Mouse (Mus musculus) T-helper 2 cell (primary cell): Measurements from ENCODE around the gene Chchd10.

Experiments used
- in situ Hi-C: fragments of 300-600 bp; cut with MboI, MseI; formaldehyde crosslinking; loops from one replicate; pipeline ENCODE4 v1.15.1; 2025; ENCODE audit warnings: high pct_unique_total_duplicates

The Chchd10 gene

DNA sequence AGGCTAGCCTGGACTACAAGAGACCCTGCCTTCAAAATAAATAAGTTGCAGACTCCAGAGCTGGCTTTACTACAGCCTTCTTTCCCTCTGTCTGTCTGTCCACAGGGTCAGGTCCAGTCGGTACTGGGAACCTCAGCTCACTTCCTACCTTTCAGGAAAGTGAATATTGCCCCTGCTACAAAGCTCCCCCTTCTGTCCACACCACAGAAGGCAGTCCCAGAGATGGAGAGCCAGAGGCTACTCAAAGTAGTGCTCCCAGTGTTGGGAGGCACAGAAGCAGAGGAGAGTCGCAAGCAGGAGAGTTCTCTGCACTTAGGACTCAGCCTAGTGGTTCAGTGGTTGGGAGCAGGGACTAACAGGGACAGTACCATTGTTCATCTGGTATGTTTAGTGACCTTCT is 8.6 kb upstream of the Chchd10 start:
- in situ Hi-C loops = no loop called here

- in situ Hi-C loops = no loop called here
Observed at GRCm38 (mm10) chr10:75926396-75926795, 6.5 kb upstream of the Chchd10 start.

- in situ Hi-C loops = no loop called here
Observed at GRCm38 (mm10) chr10:75930304-75930703, 2.6 kb upstream of the Chchd10 start.

DNA sequence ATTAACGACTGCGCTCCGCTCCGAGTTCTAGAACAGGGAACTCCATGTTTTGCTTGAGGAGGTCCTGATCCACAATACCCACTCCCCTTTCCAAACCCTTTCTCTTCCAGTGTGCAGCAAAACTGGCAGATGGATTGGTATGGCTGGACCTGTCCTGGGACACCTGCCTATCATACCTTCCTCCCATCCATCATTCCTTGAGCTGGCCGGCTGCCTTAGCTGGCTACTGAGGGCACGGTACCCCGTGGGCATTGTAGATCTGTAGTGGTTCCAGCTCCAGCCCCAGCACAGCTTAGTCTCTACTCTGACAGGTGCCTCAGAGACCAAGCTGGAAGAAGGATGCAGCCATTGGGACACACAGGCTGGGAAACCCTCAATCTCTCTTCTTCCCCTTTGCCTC is 1.6 kb upstream of the Chchd10 start:
- in situ Hi-C loops = no loop called here

GRCm38 (mm10) chr10:75932081-75932678 is 750 bp upstream of the Chchd10 start:
- in situ Hi-C loops = no loop called here

GRCm38 (mm10) chr10:75934991-75935390 is 2.1 kb downstream of the Chchd10 start:
- in situ Hi-C loops = loop anchor here (5.0 kb wide), 1 partner anchor 728 kb away; no protein-coding TSS in a partner anchor

DNA sequence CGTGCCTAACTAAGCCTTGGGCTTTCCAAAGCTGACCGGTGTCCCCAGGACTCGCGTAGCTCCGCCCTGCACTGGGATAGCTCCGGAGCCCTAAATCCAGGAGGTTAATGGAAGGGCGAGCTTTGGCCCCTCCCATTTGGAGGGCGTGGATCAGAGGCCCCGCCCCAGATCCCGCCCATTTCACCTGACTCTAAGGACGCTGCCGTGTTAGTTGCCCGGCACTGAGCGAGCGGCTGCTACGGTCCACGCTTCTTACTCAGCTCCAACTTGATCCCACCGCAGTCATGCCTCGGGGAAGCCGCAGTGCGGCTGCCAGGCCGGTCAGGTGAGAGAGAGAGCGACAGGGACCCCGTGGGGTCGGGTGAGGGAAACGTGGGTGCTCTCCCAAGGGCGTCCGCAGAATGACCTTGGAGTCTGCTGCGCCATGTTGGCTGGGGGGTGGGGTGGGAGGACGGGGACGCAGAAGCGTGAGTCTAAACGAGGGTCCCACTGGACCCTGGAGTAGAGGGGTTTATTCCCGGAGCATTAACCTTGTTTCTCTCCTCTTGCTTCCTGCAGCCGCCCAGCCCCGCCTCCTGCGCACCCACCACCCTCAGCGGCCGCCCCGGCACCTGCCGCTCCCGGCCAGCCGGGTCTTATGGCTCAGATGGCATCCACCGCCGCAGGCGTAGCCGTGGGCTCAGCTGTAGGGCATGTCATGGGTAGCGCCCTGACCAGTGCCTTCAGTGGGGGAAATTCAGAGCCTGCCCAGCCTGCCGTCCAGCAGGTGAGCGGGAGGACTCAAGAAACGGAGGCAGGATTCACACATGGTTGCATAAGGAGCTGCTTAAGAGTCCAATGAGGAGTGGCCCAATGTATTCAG is 3.0 kb downstream of the Chchd10 start, which contains the start of gene Mmp11:
Gene Mmp11 (minus strand): TSS at position 817 of the 862 bp plus-strand sequence.
- in situ Hi-C loops = loop anchor here (5.0 kb wide), 1 partner anchor 729 kb away; no protein-coding TSS in a partner anchor

DNA sequence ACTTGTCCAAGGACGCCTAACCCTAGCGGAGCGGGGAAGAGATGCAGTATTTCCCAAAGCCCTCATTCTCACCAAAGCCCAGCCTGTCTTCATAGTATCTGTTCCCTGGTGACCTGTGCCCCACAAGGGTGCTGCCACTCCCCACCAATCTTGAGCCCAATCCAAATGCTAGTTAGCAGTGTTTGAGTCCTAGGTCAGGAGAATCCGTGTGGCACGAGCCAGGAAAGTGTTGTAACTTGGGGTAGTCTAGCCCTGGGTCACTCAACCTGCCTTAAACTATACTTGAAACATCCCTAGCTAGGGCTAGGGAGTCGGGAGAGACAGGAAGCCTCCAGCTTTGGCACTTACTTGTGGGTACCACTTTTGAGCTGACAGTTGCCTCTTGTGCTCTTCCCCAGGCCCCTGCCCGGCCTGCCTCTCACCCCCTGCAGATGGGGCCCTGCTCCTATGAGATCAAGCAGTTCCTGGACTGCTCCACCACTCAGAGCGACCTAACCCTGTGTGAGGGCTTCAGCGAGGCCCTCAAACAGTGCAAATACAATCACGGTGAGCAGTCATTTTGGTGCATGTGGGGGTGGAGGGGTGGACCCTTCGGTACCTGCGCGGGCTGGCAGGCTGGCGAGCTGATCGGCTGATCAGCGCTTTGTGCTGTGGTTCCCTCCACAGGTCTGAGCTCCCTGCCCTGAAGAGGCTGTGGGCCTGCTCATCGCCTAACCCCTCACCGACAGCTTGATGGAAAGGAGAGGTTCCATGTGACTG is 4.2 kb downstream of the Chchd10 start:
- in situ Hi-C loops = loop anchor here (5.0 kb wide), 1 partner anchor 730 kb away; no protein-coding TSS in a partner anchor

- in situ Hi-C loops = loop anchor here (5.0 kb wide), 1 partner anchor 731 kb away; no protein-coding TSS in a partner anchor
Observed at GRCm38 (mm10) chr10:75937851-75938643, 5.1 kb downstream of the Chchd10 start.

DNA sequence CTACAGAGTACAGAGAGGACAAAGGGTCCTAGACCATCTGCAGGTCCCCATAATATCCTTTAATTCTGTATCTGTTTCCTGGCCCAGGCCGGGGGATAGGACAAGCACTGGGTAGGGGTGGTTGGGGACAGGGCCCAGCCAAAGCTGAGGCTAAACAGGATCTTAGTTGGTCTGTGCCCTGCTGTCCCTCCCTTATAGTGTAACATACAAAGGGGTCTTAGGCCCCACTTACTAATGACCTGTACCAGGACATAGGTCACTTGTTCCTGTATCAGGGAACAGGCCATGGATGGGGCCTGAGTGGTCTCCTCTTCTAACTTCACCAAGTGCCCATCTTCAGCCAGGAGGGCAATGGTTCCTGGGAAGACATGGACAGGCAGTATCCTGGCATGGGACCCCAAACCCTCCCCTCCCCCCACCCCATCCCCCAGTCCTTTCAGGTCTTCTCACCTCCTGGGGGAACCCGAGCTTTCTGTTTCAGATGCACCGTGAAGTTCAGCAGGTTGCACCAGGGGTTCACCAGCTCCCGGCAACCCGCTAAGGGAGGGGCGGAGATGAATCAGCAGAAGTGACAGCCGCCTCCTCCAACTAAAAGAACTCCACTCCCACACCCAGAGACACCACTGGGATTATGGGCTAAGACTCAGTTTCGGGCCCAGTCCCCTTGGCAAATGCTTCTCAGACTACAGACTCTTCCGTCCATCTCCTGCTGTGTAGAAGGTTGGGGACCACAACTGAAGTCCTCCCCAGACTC is 6.7 kb downstream of the Chchd10 start:
- in situ Hi-C loops = loop anchor here (5.0 kb wide), 1 partner anchor 732 kb away; no protein-coding TSS in a partner anchor

- in situ Hi-C loops = no loop called here
Observed at GRCm38 (mm10) chr10:75940520-75940919, 7.6 kb downstream of the Chchd10 start, which contains the start of gene Gm867. Gene Gm867 (minus strand): TSS chr10:75940672.

DNA sequence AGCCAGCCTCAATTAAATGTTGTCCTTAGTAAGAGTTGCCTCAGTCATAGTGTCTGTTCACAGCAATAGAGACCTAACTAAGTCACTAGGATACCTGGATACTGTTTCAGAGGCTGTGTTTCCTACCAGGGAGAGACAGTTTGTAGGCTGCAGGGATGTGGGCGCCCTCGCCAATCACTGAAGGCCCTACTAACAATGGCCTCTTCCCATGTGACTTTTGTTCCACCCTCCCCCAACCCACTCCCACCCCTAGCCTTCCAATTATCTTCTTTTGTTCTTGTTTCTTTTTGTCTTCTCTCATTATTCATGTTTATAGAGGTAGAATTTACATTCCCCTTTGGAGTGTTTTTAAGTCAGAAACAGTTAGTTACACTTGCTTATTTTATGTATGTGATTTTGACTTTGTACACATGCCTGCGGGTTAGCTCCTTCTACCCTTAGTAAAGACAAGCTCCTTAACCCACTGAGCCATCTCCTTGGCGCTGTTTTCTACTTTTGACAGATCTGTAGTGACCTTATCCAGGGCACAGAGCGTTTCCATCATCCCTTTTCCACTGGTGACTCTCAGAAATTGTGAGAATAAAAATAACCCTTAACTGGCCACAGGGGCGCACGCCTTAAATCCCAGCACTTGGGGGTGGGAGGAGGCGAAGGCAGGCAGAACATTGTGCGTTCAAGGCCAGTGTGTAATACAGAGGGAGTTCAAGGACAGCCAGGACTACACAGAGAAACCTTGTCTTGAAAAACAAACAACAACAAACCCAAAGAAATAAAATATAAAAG is 8.3 kb downstream of the Chchd10 start:
- in situ Hi-C loops = no loop called here

- in situ Hi-C loops = no loop called here
Observed at GRCm38 (mm10) chr10:75942736-75943477, 10.0 kb downstream of the Chchd10 start, which contains the start of gene Vpreb3. Gene Vpreb3 (plus strand): TSS chr10:75943057.

- in situ Hi-C loops = no loop called here
Observed at GRCm38 (mm10) chr10:75944066-75944772, 11.3 kb downstream of the Chchd10 start.

- in situ Hi-C loops = loop anchor here (5.0 kb wide), 2 partner anchors 198 to 358 kb away; partner anchors contain the start of gene Ggt5
Observed at GRCm38 (mm10) chr10:75945213-75945612, 12.3 kb downstream of the Chchd10 start.

- in situ Hi-C loops = loop anchor here (5.0 kb wide), 2 partner anchors 199 to 359 kb away; partner anchors contain the start of gene Ggt5
Observed at GRCm38 (mm10) chr10:75945896-75946295, 13.0 kb downstream of the Chchd10 start.

DNA sequence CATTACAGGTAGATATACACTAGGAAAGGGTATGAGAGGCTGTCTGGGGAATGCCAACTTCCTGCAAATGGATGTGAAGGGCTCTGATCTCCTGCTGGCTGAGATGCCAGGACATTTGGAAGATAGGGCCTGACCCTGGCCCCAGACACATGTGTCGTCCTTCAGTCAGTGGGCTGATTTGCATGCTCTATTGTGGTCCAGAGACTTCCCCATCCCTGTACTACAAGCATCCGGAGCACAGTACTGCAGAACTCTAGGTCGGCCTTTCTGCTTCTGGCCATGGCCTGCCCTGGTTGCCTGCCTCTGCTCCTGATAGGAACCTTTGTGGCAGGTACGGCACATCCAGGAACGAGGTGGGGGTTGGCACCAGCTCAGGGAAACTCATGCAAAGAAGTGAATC is 15.1 kb downstream of the Chchd10 start:
- in situ Hi-C loops = loop anchor here (5.0 kb wide), 2 partner anchors 201 to 361 kb away; partner anchors contain the start of gene Ggt5
